Mouse (Mus musculus) thymus, adult 18-20 months (tissue): ENCODE data around the gene Gm136.
A peak's percentile ranks its signal among the peaks of the same experiment; 100 is the strongest.

Source experiments
- DNase-seq, 2 experiments: peaks; one replicate each; pipeline ENCODE4 v3.0.0; 2022; ENCODE audit warnings: mixed read lengths in 2 of 2

Gene Gm136

DNA sequence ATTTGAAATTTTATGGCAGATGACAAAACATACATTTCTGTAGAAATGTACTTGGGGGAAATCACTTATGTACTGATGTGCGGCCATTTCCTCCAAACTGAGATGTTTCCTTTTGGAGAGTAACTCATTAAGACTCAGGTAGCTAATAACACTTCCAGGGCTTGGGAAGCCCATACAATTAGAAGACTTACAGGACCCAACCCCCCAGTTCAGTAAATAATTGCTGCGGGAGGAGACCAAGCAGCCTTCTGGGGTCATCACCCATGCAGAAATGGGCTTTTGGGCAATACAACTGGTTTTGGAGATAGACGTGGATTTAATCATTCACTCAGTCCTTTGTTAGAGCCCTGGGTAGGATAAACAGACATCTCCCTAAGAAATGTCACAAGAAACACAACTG lies 48.8 kb downstream of the Gm136 start:
- no peak for DNase-seq

DNA sequence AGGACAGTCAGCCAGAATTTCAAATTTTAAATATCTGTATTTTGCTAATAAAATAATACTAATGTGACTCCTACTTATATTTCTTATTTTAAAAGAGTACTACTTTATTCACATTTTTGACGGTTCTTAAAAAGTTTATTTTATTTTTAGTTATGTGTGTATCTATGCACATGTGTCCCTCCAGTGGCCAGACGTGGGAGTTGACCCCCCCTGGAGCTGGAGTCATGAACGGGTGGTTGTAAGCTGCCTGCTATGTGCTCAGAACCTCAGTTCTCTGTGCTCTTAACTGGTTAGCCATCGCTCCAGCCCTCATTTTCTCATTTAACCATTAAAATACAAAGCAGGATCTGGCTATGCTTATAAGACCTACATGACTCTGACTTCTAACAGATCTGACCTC lies 53.0 kb downstream of the Gm136 start:
- no peak for DNase-seq

- no peak for DNase-seq
Observed at GRCm38 (mm10) chr4:34702231-34702630, 53.8 kb downstream of the Gm136 start.

- peak; percentile 14 to 15 for DNase-seq
Observed at GRCm38 (mm10) chr4:34701528-34701927, 54.5 kb downstream of the Gm136 start.
